Mouse (Mus musculus): ENCODE measurements around the gene Pabpn1.

Pabpn1 gene

DNA sequence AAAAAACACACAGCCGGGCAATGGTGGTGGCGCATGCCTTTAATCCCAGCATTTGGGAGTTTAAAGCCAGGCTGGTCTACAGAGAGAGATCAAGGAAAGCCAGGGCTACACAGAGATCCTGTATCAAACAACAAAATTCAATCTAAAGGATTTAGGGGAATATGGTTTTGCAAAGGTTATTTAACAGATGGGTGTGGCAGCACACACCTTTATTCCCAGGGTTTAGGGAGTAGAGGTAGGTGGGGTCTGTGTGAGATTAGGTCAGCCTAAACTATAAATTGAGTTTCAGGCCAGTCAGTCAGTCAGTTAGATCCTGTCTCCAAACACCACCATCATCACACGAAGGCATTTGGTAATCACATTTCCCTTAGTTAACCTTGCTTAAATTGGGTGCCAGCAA, at the start of gene Pabpn1:
TSS of gene Pabpn1 (plus strand) at position 301 of the 400 bp plus-strand sequence.
- DNase-seq (ENCODE audit: low spot score in 2 of 2) = no peak

DNA sequence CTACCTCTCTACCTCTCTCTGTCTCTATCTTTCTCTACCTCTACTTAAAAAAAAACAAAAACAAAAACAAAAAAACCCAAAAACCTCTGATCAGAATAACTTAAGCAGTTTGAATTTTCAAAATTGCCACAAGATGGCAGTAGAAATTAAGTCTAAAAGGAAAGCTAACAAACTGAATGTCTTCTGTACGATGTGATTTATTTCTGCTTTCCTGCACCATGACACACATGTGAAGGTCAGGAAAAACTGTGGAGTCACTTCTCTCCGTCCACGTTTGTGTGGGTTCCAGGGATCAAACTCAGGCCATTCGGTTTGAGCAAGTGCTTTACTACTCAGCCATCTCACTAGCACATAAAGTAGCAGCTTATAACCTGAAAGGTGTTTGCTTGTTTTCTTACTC, 48.8 kb upstream of the Pabpn1 start:
- DNase-seq (ENCODE audit: low spot score in 2 of 2) = no peak

DNA sequence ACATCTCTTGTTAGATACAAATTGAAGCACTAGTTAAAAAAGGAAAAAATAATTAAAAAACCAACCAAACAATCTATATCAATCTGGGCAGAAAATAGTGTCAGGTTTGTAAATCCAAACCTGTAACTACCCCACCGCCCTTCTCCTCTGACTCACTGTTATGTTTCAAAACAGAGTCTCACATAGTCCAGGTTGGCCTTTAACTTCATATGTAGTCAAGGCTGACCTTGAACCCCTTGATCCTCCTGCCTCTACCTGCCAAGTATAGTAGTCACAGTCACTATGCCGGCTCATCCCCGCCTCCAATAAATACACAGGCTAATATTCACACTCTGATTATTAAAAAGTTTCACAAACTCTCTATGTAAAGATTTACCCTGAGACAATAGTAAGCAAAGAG, 36.6 kb upstream of the Pabpn1 start:
- DNase-seq (ENCODE audit: low spot score in 2 of 2) = no peak

DNA sequence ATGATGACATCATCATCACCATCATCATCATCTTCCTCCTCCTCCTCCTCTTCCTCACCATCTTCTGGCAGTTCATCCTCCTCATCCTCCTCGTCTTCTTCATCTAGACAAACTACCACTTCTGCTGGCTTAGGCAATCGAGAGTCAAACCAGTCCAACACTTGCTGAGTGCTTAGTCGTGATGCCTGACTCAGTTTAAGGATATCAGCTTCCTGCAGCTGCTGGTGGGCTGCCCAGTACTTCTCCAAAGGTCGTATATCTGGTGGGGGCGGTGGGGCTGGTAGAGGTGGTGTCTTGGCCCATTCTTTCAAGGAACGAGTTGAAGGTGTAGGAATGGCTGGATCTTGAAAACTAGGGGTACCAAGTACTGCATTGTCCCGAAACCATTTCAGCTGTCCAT, 35.6 kb upstream of the Pabpn1 start:
- no peak for DNase-seq (ENCODE audit: low spot score in 2 of 2)

DNA sequence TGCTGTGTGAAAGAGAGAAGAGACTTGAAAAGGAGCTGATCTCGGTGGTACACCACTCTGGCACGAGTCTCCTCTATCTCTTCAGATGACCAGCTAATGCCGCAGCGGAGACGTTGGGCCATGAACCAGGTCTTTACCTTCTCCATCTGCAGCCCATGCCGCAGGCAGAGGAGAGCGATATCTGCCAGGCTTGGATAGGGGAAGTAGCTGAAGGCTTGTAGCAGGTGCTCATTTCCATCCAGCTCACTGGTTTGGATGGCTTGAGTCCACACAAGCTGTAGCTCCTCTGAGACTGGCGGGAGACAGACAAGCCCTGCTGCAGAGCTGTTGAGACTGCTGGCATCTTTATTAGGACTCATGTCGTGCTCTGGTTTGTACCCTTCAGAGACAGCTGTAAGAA, 34.4 kb upstream of the Pabpn1 start:
- DNase-seq (ENCODE audit: low spot score in 2 of 2) = no peak

DNA sequence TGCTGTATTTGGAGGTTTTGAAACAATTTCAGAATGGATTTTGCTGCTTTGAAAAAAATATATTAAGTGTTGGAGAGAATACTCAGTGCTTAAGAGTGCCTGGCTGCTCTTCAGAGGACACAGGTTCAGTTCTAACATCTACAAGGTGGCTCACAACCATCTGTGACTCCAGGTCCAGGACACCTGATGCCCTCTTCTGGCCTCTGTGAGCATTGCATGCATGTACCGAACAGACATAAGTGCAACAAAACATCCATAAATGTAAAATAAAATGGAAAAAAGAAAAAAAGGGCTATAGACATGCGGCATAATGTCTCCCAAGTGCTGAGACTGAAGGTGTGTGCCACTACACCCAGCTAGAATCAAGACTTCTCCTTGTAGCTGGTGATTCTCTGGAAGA, 31.8 kb upstream of the Pabpn1 start:
- DNase-seq (ENCODE audit: low spot score in 2 of 2) = peak in 1 of 2 experiments; percentile 61

DNA sequence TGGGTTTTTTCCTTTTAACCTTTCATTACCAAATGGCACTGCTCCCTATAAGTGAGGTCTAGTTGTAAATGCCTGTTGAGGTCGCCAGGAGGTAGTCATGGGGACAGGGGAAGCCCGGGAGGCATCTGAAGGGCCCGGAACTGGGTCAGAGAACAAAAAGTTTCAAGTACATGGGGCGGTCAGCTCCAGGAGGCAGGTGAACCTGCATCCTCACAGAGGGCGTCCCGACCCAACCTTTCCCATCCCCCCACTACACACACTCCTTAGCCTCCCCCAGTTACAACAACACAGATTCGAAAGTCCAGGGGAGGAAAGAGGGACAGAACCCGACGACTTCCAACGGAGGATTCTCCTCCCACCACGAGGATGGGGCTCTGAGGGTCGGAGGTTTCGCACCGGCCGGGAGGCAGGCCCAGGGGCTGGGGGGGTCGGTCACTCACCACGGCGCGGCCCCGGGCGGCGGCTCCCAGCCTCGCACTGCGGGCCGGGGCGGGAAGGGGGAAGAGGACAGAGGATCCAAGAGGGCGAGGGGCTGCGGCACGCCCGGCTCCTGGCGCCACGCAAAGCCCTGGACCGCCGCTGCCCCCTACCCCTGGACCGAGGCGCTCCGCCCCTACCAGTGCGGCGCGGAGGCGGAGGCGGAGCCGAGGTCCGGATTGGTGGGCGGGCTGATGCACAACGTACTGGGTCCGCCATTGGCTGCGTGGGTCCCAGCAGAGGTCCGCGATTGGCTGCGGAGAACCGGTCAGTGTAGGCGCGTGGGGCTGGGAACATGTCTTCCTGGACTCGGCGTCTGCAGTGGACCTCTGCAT, 28.6 kb upstream of the Pabpn1 start:
- peak; percentile 80 to 85 for DNase-seq (ENCODE audit: low spot score in 2 of 2)

DNA sequence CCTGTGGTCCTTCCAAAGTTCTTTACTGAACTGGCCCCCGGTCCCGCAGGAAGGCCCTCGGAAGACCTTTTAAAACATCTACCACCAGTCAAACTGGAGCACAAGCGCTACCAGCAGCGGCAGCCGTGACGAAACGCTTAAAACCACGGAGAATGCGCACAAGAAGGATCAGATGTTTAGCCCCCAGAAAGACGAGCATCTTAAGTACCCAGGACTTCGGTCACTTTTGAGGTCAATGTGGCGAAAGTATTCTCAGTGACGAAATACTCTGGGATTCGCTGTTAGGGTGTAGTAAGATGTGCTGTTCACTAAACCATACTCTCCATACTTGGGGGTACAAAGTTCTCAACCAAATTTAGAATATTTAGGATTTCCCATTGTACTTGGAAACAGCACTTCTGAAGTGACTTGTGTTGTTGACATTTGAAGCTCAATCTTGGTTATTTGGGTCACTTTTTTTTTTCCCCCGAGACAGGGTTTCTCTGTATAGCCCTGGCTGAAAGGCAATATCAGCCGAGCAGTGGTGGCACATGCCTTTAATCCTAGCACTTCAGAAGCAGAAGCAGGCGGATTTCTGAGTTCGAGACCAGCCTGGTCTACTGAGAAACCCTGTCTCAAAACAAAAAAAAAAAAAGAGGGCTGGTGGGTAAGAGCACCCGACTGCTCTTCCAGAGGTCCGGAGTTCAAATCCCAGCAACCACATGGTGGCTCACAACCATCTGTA, 27.8 kb upstream of the Pabpn1 start:
- DNase-seq (ENCODE audit: low spot score in 2 of 2) = no peak

DNA sequence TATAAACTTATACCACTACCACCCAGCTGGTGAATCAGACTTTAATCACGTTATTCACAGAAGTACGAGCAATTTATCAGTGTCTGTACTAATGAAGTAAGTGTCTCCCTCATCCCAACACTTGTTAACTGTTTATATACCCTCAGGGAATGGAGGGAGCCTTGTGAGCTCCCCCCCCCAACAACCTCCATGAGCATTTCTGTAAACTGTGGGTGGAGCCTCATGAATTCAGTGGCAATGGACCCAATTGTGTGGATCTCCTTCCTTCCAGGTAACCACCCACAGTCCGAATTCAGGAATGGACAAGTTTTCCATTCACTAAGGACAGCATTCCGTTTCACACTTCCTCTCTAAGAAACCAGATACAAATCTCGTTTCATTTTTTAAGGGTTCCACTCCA, 26.7 kb upstream of the Pabpn1 start:
- no peak for DNase-seq (ENCODE audit: low spot score in 2 of 2)

DNA sequence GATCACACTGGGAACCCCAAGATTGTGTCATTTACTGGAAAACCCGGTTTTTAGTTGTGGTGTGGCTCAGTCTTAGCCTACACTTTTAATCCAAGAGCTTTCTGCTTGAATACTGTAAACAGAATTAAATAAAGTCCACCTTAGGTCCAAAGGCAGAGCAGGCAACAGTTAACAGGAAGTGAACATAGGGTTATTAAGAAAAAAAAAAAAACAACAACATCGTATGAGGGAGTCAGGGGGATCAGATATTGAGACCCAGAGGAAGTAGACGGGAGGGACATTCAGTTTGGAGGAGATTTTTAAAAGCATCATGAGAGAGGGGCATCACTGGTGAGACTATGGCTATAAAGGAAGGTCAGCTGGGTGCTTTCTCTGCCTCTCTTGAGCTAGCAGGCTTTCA, 26.0 kb upstream of the Pabpn1 start:
- no peak for DNase-seq (ENCODE audit: low spot score in 2 of 2)

DNA sequence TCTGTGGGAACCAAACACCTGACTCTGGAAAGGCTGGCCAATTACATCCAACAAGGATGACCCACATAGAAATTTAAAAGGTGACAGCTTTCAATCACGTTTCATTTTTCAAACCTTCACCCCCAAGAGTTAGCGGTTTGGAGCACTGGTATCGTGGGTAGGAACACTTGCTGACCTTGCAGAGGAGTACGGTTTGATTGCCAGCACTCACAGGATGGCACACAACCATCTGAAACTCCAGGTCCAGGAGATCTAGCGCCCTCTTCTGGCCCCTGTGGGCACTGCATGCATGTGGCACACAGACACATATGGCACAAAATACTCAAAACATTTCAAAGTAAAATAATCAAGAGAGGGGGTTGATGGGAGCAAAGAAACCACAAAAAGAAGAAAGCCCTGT, 25.4 kb upstream of the Pabpn1 start:
- peak in 1 of 2 experiments; percentile 36 for DNase-seq (ENCODE audit: low spot score in 2 of 2)

DNA sequence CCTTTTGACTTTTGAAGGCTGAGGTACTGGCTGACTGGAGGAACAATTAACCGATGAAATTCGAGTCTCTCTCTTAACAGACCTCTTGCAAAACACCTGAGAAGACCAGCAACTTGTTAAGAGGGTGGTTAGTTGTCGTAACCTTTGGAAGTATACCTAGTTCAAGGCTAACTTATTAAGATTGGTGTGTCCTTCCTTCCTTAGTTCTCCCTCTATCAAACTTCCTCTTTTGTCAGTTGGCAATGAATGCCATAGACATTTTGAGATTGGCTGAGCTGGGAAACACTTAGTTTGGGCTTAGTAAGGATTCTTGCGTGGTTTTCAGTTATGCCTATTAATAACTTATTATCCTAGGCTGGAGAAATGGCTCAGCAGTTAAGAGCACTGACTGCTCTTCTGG, 24.3 kb upstream of the Pabpn1 start:
- DNase-seq (ENCODE audit: low spot score in 2 of 2) = no peak

DNA sequence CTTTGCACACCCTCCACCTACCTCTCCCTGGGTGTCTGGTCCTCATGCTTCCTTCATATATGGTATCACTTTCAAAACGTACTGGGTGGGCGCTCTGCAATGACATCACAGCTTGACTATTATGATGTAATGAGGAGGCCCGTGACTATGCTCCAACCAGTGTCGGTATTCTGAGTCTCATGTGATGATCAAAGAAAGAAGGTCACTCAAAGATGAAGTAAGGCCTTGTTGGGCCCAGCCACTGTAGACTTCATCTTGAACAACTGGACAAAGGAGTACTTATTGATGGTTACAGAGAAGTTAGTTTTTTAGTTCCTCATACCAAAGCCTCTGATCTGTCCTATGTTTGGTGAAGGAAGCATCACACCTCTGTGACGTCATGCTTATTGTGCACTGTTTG, 21.4 kb upstream of the Pabpn1 start, which contains the start of gene Homez:
TSS of gene Homez (minus strand) at position 101 of the 400 bp plus-strand sequence.
- DNase-seq (ENCODE audit: low spot score in 2 of 2) = no peak

DNA sequence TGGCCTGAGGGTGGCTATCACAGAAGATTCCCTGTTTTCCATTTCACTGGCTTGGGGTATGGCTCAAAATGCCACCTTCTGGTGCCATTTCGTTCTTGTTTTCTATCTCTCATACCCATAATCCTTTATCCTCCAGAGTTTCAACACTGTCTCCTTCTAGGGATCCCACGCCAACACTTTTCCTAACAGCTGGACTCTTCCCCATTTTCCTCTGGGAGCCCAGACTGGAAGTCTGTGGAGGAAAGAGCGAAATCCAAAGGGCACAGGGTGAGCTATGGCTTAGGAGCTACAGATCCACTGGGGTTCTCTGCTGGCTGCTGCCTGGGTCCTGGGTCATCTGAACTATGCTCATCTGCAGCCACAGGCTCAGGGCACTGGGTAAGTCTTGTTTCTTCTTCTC, 18.1 kb upstream of the Pabpn1 start:
- DNase-seq (ENCODE audit: low spot score in 2 of 2) = no peak

DNA sequence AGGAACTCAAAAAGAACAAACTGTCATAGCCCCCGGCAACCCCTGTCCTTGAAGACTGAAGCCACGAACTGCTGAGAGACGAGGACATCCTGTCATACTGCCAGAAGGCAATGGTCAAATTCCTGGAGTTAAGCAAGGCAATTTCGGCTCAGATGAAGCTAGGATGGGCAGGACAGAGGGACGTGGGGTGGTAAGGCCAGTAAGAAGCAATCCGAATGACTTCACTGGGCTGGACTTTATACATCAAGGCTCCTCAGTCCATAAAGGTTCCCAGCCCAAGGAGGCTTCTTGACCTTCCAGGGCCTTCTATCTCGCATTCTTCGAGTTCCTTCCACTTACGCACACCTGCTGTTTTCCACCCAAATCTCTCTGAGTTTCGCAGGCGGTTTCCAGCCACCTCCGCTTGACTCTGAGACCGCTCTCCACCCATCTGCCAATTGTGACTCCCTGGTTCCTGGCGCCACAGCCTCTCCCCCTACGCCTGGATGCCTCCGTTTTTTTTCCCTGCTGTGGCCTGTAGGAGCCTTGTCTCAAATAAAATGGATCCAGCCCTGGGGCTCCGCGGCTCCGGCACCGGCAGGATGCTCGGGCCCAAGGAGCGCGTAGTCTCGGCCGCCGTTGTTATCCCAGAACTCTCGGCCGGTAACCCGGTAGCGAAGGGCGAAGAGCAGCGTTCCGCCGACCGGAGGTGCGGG, 16.3 kb upstream of the Pabpn1 start:
- DNase-seq (ENCODE audit: low spot score in 2 of 2) = peak in 1 of 2 experiments; percentile 13

DNA sequence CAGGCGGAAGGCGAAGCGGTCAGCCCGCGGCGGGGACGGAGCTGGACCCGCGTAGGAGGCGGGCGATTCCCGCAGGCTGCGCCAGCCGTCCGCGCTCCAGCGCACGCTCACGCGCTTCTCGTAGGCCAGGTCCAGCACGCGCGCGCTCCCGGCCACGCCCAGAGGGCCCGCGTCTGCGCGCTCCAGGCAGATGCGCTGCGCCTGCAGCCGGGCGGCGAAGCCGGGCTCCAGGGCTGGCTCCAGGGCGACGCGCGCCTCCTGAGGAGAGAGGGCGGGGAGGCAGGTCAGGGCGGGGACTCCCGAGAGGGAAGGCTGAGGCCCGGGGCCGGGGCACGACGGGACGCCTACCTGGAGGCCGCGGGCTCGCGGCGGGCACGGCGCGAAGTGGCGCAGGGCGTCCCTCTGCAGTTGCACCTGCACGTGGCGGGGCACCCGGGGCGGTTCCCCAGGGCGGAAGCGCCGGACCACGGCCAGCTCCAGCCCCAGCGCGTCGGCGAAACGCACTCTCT, 15.7 kb upstream of the Pabpn1 start:
- peak; percentile 60 to 73 for DNase-seq (ENCODE audit: low spot score in 2 of 2)

DNA sequence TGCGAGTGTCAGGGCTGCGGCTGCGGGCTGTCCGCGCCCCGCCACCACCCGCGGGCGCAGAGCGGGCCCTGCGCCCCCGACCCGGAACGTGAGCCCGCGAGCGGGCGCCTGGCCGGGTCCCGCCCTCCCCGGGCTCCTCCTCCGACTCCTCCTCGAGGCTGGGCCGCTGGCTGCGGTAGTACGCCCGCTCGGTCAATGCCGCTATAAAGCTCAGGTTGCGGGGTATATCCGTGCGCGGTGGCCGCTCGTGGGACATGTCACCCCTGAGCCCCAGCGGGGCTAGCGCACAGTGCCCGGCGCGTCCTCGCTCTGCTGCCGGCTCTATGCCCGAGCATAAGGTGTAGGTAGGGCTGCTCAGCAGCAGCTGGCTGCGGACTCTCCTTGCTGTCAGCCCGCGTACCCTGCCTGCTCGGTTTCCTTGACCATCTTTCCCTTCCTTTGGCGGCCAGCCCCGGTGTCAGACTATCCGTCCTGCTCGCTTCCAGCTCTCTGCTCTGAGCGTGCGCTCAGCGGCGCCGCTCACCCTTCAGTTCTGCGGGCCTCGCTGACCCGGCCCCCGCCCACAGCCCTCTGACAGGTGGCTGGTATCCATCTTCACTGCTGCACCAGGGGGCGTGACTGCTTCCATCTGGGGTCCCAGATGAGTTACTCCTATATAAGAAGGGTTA, 15.1 kb upstream of the Pabpn1 start, which contains the start of gene Ppp1r3e:
TSS of gene Ppp1r3e (minus strand) at position 503 of the 668 bp plus-strand sequence.
- DNase-seq (ENCODE audit: low spot score in 2 of 2) = peak; percentile 20 to 40

DNA sequence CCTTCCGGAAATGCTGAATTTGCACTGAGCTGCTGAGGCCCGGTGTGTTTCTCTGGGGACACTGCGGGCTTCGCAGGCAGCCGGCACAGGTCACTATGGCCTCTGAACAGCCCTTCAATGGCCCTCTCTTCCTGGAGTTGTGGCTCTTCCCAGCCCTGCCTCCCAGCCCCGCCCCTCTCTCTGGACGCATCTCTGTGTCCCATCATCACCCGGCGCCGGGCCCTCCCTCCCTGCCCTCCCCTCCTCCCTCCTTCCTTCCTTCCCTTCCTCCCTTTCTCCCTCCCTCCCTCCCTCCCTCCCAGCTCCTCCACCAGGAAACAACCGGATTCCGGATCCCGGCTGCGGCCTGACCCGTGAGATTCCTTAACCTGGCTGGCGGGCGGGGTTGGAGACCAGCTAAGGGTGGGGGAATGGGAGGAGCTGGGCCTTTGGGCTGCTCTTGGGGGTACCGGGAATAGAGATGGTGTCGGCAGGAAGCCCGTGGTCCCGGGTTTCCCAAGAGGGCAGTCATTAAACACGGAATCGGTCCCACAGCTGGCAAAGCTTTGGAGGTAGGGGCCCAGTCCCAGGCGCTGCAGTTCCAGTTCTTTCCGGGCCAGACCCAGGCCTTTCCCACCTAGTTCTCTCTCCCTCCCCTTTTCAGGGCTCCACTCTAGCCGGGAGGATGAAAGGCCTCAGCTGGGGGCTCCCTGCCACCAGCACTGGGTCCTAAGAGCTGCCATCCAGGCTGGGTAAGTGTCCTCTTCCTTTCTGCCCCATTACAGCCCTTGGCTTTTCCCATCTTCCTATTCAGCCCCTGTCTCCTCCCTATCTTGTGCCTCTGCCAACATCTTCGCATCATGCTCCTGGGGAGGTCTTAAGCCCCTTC, 8.9 kb upstream of the Pabpn1 start, which contains the start of the genes Bcl2l2 and Gm20521:
TSS of gene Bcl2l2 (plus strand) at position 224 of the 868 bp plus-strand sequence.
TSS of gene Gm20521 (plus strand) at position 288 of the 868 bp plus-strand sequence.
- DNase-seq (ENCODE audit: low spot score in 2 of 2) = peak in 1 of 2 experiments; percentile 27

DNA sequence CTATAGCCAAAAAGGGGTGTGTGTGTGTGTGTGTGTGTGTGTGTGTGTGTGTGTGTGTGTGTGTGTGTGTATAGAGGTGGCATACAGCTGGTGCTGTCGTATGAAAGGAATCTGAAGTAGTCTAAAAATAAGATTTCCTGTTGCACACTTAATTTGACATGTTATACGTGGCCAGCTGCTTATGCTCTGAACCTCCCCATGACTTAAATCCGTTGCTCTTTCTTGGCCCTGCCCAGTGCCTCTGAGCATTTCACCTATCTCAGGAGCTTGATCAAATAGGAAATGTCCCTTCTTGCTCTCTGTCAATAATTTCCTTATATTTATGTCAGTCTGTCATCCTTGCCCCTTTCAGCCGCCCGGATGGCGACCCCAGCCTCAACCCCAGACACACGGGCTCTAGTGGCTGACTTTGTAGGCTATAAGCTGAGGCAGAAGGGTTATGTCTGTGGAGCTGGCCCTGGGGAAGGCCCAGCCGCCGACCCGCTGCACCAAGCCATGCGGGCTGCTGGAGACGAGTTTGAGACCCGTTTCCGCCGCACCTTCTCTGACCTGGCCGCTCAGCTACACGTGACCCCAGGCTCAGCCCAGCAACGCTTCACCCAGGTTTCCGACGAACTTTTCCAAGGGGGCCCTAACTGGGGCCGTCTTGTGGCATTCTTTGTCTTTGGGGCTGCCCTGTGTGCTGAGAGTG, 8.1 kb upstream of the Pabpn1 start:
- no peak for DNase-seq (ENCODE audit: low spot score in 2 of 2)

DNA sequence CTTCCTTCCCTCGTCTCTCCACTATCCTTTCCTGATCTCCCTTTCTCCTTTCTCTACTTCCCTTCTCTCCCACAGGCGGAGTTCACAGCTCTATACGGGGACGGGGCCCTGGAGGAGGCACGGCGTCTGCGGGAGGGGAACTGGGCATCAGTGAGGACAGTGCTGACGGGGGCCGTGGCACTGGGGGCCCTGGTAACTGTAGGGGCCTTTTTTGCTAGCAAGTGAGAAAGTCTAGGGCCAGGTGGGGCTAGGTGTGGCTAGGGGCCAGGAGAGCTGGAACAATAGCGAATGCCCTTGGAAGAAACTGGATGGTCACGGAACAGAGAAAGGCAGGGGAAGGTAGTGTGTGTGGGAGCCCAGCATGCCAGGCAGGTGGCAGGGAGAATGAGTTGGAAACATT, 7.0 kb upstream of the Pabpn1 start:
- no peak for DNase-seq (ENCODE audit: low spot score in 2 of 2)

All from spleen, postnatal 14 days (tissue).